Mouse (Mus musculus): ENCODE results near the gene Focad. TPM values are rescaled to one million over a fixed set of nuclear protein-coding genes. Genes with fewer than 3 reads are reported as not detected.

The Focad gene
- total and polyA plus RNA-seq, 2 experiments from 2014 or later: 5.0 to 13.2 TPM

DNA sequence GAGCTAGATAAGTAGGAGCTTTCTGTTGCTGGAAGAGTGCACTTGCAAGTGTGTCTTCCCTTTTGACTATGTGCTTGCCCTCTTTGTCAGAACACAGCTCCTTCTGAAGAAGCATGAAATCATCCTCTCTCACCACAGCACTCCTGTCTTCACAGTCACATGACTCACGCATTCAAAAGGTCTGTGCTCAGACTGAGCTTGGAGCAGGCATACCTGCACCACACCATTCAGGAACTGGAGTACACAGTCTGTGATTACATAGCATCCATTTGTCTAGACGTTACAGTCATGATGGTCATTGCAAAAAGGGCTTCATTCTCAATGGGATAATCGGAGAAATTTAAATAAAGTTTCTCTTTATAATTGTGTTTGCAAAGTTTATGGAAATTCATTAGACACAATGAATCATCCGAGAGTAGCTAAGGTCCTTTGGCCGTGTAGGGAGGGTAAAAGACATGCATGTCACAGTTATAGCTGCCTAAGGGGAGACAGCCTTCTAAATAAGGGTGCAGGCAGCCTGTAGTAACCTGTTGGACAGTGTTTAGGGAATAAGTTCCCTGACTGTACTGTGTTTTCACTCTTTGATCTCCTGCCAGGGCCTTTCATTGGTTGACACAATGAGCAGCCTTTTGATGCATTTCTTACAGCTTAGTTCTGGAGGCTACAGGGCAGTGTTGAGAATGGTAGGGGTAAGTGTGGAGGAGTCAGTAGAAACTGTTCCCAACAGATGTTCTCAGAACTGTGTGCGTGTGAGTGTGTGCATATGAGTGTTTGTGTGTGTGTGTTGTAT is 206.6 kb downstream of the Focad start:
- H3K27ac ChIP-seq (ENCODE audit: low read depth): no peak overlapping the region
- H3K4me3 ChIP-seq (ENCODE audit: low read depth, low read length): no peak overlapping the region
- 75% methylated on average over 6 of the region's 6 CpGs for WGBS
- DNase-seq (ENCODE audit: low spot score) (no peak), ATAC-seq (ENCODE audit: insufficient read depth, low read depth) (no peak)
- no peaks in the 10 kb centered on the region for H3K36me3 ChIP-seq (replicated peaks; ENCODE audit: control insufficient read depth, insufficient read depth, low read length)
- no peaks in the 10 kb centered on the region for H3K4me1 ChIP-seq (ENCODE audit: control insufficient read depth, insufficient read depth)
- no peak for TF ChIP-seq EP300 (IDR thresholded peaks at IDR 0.05; ENCODE audit: low read depth)
- no peak for TF ChIP-seq CTCF (IDR thresholded peaks at IDR 0.05; ENCODE audit: low read depth)
- H3K4me2 ChIP-seq (ENCODE audit: low read depth, low read length): no peak overlapping the region
- H3K9me3 ChIP-seq (replicated peaks; ENCODE audit: control insufficient read depth, low read length): no peaks in the 10 kb centered on the region
- H3K27me3 ChIP-seq (ENCODE audit: control insufficient read depth, insufficient read depth, low read length): no peaks in the 10 kb centered on the region
- no peak overlapping the region for H3K9ac ChIP-seq (replicated peaks; ENCODE audit: low read depth, low read length)

DNA sequence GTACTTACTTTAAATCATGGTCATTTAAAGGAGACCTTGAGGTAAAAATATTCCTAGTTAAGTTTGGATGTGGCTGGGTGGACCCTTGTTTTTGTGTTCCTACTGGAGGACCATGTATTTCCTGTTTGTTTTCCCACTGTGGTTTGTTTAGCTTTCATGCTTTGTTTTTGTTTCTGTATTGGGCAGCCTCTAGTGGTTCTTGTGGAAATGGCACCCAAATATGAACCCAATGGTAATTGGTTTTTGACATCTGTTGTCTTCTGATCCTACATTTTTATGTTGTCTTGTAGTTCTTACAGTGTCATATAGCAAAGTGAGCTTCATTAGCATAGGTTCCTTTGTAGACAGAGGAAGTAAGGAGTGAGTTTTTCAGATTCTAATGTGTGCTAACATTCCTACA is 207.9 kb downstream of the Focad start:
- Histone ChIP-seq H3K9me3 (replicated peaks; ENCODE audit: control insufficient read depth, low read length) (no peaks in the 10 kb centered on the region), H3K4me3 (ENCODE audit: low read depth, low read length) (no peak overlapping the region), H3K27ac (ENCODE audit: low read depth) (no peak overlapping the region), H3K27me3 (ENCODE audit: control insufficient read depth, insufficient read depth, low read length) (no peaks in the 10 kb centered on the region), H3K36me3 (replicated peaks; ENCODE audit: control insufficient read depth, insufficient read depth, low read length) (no peaks in the 10 kb centered on the region), H3K4me2 (ENCODE audit: low read depth, low read length) (no peak overlapping the region), H3K9ac (replicated peaks; ENCODE audit: low read depth, low read length) (no peak overlapping the region), H3K4me1 (ENCODE audit: control insufficient read depth, insufficient read depth) (no peaks in the 10 kb centered on the region)
- ATAC-seq (ENCODE audit: insufficient read depth, low read depth) (no peak), DNase-seq (ENCODE audit: low spot score) (peak; percentile 30)
- TF ChIP-seq EP300 (IDR thresholded peaks at IDR 0.05; ENCODE audit: low read depth) (no peak), CTCF (IDR thresholded peaks at IDR 0.05; ENCODE audit: low read depth) (peak; percentile 72)

DNA sequence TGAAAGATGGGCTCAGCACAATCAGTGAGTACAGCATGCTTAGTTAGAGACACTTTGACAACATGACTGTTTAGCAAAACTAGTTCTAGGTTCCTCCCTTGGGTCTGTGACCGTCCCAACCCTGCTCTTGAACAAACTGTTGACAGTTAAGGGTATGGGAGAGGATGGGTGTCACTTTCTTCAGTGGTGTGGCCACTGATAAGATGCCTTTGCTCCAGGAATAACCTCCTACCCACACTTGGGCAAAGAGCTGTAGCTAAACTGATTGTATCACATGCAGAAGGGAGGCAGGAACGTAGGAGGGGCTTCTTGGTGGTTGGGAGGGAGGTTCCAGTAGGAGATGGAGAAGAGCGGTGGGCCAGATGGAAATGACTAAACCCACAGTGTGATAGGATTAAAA is 213.3 kb downstream of the Focad start:
- no peak overlapping the region for H3K4me2 ChIP-seq (ENCODE audit: low read depth, low read length)
- H3K27me3 ChIP-seq (ENCODE audit: control insufficient read depth, insufficient read depth, low read length): no peaks in the 10 kb centered on the region
- 56% methylated on average over 3 of the region's 3 CpGs for WGBS
- no peak overlapping the region for H3K4me3 ChIP-seq (ENCODE audit: low read depth, low read length)
- H3K9ac ChIP-seq (replicated peaks; ENCODE audit: low read depth, low read length): no peak overlapping the region
- no peak overlapping the region for H3K27ac ChIP-seq (ENCODE audit: low read depth)
- TF ChIP-seq EP300 (IDR thresholded peaks at IDR 0.05; ENCODE audit: low read depth) (no peak), CTCF (IDR thresholded peaks at IDR 0.05; ENCODE audit: low read depth) (no peak)
- no peaks in the 10 kb centered on the region for H3K9me3 ChIP-seq (replicated peaks; ENCODE audit: control insufficient read depth, low read length)
- ATAC-seq (ENCODE audit: insufficient read depth, low read depth): no peak
- no peaks in the 10 kb centered on the region for H3K4me1 ChIP-seq (ENCODE audit: control insufficient read depth, insufficient read depth)
- no peaks in the 10 kb centered on the region for H3K36me3 ChIP-seq (replicated peaks; ENCODE audit: control insufficient read depth, insufficient read depth, low read length)
- DNase-seq (ENCODE audit: low spot score): no peak

DNA sequence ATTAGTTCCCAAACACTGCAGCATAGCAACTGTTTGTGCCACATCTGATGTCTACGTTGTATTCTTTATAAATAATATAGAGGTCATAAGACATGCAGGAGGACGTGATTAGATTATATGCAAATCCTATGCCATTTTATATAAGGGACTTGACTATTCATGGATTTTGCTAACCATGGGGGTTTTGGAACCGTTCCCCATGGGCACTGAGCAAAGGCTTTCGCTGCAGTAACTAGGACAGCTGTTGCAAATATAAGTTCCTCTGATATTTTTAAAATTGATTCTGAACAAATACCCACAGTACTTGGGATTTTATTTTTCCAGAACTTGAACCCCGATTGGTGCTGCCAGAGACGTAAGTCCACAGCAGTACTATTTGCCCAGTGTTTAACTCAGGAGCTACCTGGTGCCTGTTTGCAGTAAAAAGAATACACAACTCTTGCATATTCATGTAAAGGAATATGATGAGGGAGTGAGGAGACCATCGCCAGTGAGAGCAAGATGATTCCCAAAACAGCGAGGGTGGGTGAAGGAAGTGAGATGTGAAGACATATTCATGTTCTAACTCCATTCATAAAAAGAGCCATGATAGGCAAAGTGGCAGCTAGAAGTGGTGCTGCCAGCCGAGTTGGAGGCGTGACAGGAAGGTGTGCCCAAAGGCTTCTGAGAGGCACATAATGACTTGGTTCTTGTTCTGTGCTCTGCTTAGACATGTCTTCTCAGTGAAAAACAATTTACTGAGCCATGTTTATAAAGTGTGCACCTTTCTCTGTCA is 214.1 kb downstream of the Focad start:
- Histone ChIP-seq H3K4me2 (ENCODE audit: low read depth, low read length) (no peak overlapping the region), H3K9me3 (replicated peaks; ENCODE audit: control insufficient read depth, low read length) (no peaks in the 10 kb centered on the region), H3K36me3 (replicated peaks; ENCODE audit: control insufficient read depth, insufficient read depth, low read length) (no peaks in the 10 kb centered on the region), H3K27me3 (ENCODE audit: control insufficient read depth, insufficient read depth, low read length) (no peaks in the 10 kb centered on the region), H3K4me1 (ENCODE audit: control insufficient read depth, insufficient read depth) (no peaks in the 10 kb centered on the region), H3K4me3 (ENCODE audit: low read depth, low read length) (no peak overlapping the region), H3K27ac (ENCODE audit: low read depth) (no peak overlapping the region), H3K9ac (replicated peaks; ENCODE audit: low read depth, low read length) (no peak overlapping the region)
- ATAC-seq (ENCODE audit: insufficient read depth, low read depth) (no peak), DNase-seq (ENCODE audit: low spot score) (no peak)
- WGBS: 86% methylated on average over 10 of the region's 10 CpGs
- TF ChIP-seq EP300 (IDR thresholded peaks at IDR 0.05; ENCODE audit: low read depth) (no peak), CTCF (IDR thresholded peaks at IDR 0.05; ENCODE audit: low read depth) (no peak)

DNA sequence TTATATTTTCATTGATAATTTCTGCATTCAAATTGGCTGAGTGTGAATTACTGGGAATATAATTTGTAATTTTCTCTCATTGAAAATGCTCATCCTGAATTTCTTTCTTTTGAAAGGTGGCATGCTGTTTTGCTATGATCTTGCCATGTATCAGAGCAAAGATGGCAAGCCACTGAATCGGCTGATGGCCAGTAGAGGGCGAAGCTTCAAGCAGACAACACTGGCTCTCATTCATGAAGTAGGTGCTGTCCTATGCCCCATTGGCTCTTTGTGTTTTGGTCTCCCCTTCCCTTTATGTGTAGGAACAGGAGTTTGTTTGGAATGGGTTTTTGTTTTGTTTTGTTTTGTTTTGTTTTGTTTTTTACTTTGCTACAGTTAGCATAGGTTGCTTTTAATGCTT is 215.2 kb downstream of the Focad start:
- TF ChIP-seq CTCF (IDR thresholded peaks at IDR 0.05; ENCODE audit: low read depth) (peak; percentile 65), EP300 (IDR thresholded peaks at IDR 0.05; ENCODE audit: low read depth) (no peak)
- Histone ChIP-seq H3K4me3 (ENCODE audit: low read depth, low read length) (no peak overlapping the region), H3K9ac (replicated peaks; ENCODE audit: low read depth, low read length) (no peak overlapping the region), H3K36me3 (replicated peaks; ENCODE audit: control insufficient read depth, insufficient read depth, low read length) (no peaks in the 10 kb centered on the region), H3K4me1 (ENCODE audit: control insufficient read depth, insufficient read depth) (no peaks in the 10 kb centered on the region), H3K27ac (ENCODE audit: low read depth) (no peak overlapping the region), H3K4me2 (ENCODE audit: low read depth, low read length) (no peak overlapping the region), H3K9me3 (replicated peaks; ENCODE audit: control insufficient read depth, low read length) (no peaks in the 10 kb centered on the region), H3K27me3 (ENCODE audit: control insufficient read depth, insufficient read depth, low read length) (no peaks in the 10 kb centered on the region)
- DNase-seq (ENCODE audit: low spot score): peak; percentile 27
- 48% methylated on average over 2 of the region's 2 CpGs for WGBS
- ATAC-seq (ENCODE audit: insufficient read depth, low read depth): no peak
